Comparison of ENCODE assay signal across 8 mouse cellular contexts in the genomic region with DNA sequence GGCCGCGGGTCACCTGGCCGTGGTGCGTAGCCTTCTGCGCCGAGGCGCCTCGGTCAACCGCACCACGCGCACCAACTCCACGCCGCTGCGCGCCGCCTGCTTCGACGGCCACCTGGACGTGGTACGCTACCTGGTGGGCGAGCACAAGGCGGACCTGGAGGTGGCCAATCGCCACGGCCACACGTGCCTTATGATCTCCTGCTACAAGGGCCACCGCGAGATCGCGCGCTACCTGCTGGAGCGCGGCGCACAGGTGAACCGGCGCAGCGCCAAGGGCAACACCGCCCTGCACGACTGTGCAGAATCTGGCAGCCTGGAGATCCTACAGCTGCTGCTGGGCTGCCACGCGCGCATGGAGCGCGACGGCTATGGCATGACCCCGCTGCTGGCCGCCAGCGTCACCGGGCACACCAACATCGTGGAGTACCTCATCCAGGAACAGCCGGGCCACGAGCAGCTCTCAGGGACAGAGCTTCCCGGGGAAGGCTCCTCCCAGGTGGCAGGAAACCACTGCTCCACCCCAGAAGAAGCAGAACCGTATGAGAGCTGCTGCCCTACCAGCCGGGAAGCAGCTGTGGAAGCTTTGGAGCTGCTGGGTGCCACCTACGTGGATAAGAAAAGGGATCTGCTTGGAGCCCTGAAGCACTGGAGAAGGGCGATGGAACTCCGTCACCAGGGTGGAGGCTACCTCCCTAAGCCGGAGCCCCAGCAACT. TPM values are rescaled to one million over a fixed set of nuclear protein-coding genes. Genes with fewer than 3 reads are reported as not detected.
DNase-seq lines count a peak whose midpoint lies in the region; ATAC-seq lines count a peak whose summit lies in the region.

No protein-coding gene starts in this region.

- peak; percentile 41 for DNase-seq in CD4-positive, CD25-positive, alpha-beta regulatory T cell, adult 2 months (ENCODE audit: low read depth, low spot score)
- DNase-seq in spleen, postnatal 4 days (ENCODE audit: low spot score in 2 of 2), result peak; percentile 24 to 70
- DNase-seq in spleen, postnatal 14 days (ENCODE audit: low spot score in 2 of 2), result no peak
- DNase-seq in hindbrain, embryonic 14.5 days (ENCODE audit: low spot score), result no peak
- DNase-seq in thymus, postnatal 4 days, result peak; percentile 44
- no peak for DNase-seq in T-cell, adult 2 months (ENCODE audit: low spot score)

- peak overlapping the region; percentile 67 for H3K9ac ChIP-seq in hindbrain, embryonic 14.5 days
- peak overlapping the region; percentile 78 for H3K9ac ChIP-seq in liver, embryonic 12.5 days

- H3K4me1 ChIP-seq in hindbrain, embryonic 14.5 days (replicated peaks; ENCODE audit: control insufficient read depth, insufficient read depth, low read length), result peaks cover 33% of the 10 kb centered on the region
- peaks cover 56% of the 10 kb centered on the region for H3K4me1 ChIP-seq in liver, embryonic 12.5 days

- no peaks in the 10 kb centered on the region for H3K9me3 ChIP-seq in hindbrain, embryonic 14.5 days (ENCODE audit: control insufficient read depth, low read length)
- no peaks in the 10 kb centered on the region for H3K9me3 ChIP-seq in liver, embryonic 12.5 days (replicated peaks)

- no peaks in the 10 kb centered on the region for H3K27me3 ChIP-seq in hindbrain, embryonic 14.5 days (ENCODE audit: control insufficient read depth, insufficient read depth, low read length)
- H3K27me3 ChIP-seq in liver, embryonic 12.5 days (replicated peaks), result no peaks in the 10 kb centered on the region

- peak overlapping the region; percentile 87 for H3K27ac ChIP-seq in hindbrain, embryonic 14.5 days
- H3K27ac ChIP-seq in liver, embryonic 12.5 days, result peak overlapping the region; percentile 95

- peak overlapping the region; percentile 96 for H3K4me2 ChIP-seq in hindbrain, embryonic 14.5 days (replicated peaks)
- peak overlapping the region; percentile 99 for H3K4me2 ChIP-seq in liver, embryonic 12.5 days

- peak overlapping the region; percentile 62 for H3K4me3 ChIP-seq in hindbrain, embryonic 14.5 days (replicated peaks; ENCODE audit: low read length)
- peak overlapping the region; percentile 85 for H3K4me3 ChIP-seq in liver, embryonic 12.5 days

- no peak for ATAC-seq in CD4-positive, CD25-positive, alpha-beta regulatory T cell, adult 4 months
- no peak for ATAC-seq in hindbrain, embryonic 14.5 days (ENCODE audit: low FRiP score)
- ATAC-seq in liver, embryonic 12.5 days, result no peak

- peaks cover 44% of the 10 kb centered on the region for H3K36me3 ChIP-seq in hindbrain, embryonic 14.5 days (replicated peaks; ENCODE audit: control insufficient read depth, insufficient read depth)
- peaks cover 48% of the 10 kb centered on the region for H3K36me3 ChIP-seq in liver, embryonic 12.5 days

- WGBS in hindbrain, embryonic 14.5 days, result 13% methylated on average over 58 of the region's 58 CpGs
- 5% methylated on average over 58 of the region's 58 CpGs for WGBS in liver, embryonic 12.5 days (ENCODE audit: insufficient replicate concordance)

RNA-seq across cellular contexts. Expression of gene Fem1a, which starts 0.7 kb away (rescaled TPM):
- polyA plus RNA-seq in CD4-positive, CD25-positive, alpha-beta regulatory T cell, adult 4 months (2017; shearing (Covaris generic)), result 1 to 10 TPM; 4.4 to 5.5 TPM
- 21.0 and 21.8 TPM in 2 replicates for polyA plus RNA-seq in hindbrain, embryonic 14.5 days (2014; fragmentation: Nextera tagmentation; extraction: Ambion mirVana)
- 10.2 and 10.7 TPM in 2 replicates for polyA plus RNA-seq in liver, embryonic 12.5 days (2016; fragmentation: Nextera tagmentation; extraction: Ambion mirVana)

RNA-seq across cellular contexts. Expression of gene Ticam1, which starts 19.2 kb away (rescaled TPM):
- 10 to 100 TPM in 1 of 2 experiments, 1 to 10 TPM in 1; 8.9 to 11.6 TPM for polyA plus RNA-seq in CD4-positive, CD25-positive, alpha-beta regulatory T cell, adult 4 months (2017; shearing (Covaris generic))
- 1.4 and 1.5 TPM in 2 replicates for polyA plus RNA-seq in hindbrain, embryonic 14.5 days (2014; fragmentation: Nextera tagmentation; extraction: Ambion mirVana)
- polyA plus RNA-seq in liver, embryonic 12.5 days (2016; fragmentation: Nextera tagmentation; extraction: Ambion mirVana), result 3.8 and 4.1 TPM in 2 replicates

RNA-seq across cellular contexts. Expression of gene Plin3, which starts 35.3 kb away (rescaled TPM):
- polyA plus RNA-seq in CD4-positive, CD25-positive, alpha-beta regulatory T cell, adult 4 months (2017; shearing (Covaris generic)), result 10 to 100 TPM; 31.8 to 32.1 TPM
- 13.9 and 16.4 TPM in 2 replicates for polyA plus RNA-seq in hindbrain, embryonic 14.5 days (2014; fragmentation: Nextera tagmentation; extraction: Ambion mirVana)
- 28.3 and 30.2 TPM in 2 replicates for polyA plus RNA-seq in liver, embryonic 12.5 days (2016; fragmentation: Nextera tagmentation; extraction: Ambion mirVana)

RNA-seq across cellular contexts. Expression of gene Dpp9, which starts 38.6 kb away (rescaled TPM):
- 10 to 100 TPM; 17.8 to 21.0 TPM for polyA plus RNA-seq in CD4-positive, CD25-positive, alpha-beta regulatory T cell, adult 4 months (2017; shearing (Covaris generic))
- polyA plus RNA-seq in hindbrain, embryonic 14.5 days (2014; fragmentation: Nextera tagmentation; extraction: Ambion mirVana), result 23.4 and 26.2 TPM in 2 replicates
- polyA plus RNA-seq in liver, embryonic 12.5 days (2016; fragmentation: Nextera tagmentation; extraction: Ambion mirVana), result 27.1 and 28.5 TPM in 2 replicates

RNA-seq across cellular contexts. Expression of gene Arrdc5, which starts 42.7 kb away (rescaled TPM):
- not detected for polyA plus RNA-seq in CD4-positive, CD25-positive, alpha-beta regulatory T cell, adult 4 months (2017; shearing (Covaris generic))
- polyA plus RNA-seq in hindbrain, embryonic 14.5 days (2014; fragmentation: Nextera tagmentation; extraction: Ambion mirVana), result not detected in 2 replicates
- polyA plus RNA-seq in liver, embryonic 12.5 days (2016; fragmentation: Nextera tagmentation; extraction: Ambion mirVana), result not detected in 2 replicates

Comparison
In these comparisons a context has a peak if more than half of its experiments do, and no peak if none do; other contexts are left out.
1. DNase-seq: peak in CD4-positive, CD25-positive, alpha-beta regulatory T cell, adult 2 months (single experiment), spleen, postnatal 4 days (2 of 2) and thymus, postnatal 4 days (single experiment); none in spleen, postnatal 14 days (0 of 2), hindbrain, embryonic 14.5 days (single experiment) and T-cell, adult 2 months (single experiment).